Mouse (Mus musculus): ENCODE measurements around the gene Sorl1. TPM values are rescaled to one million over a fixed set of nuclear protein-coding genes. Genes with fewer than 3 reads are reported as not detected.

Sorl1 gene
- total and polyA plus RNA-seq, 3 experiments: 2.5 to 12.3 (median 6.3) TPM

- H3K9me3 ChIP-seq (replicated peaks; ENCODE audit: low read length): no peaks in the 10 kb centered on the region
- peaks cover 0 to 25% of the 10 kb centered on the region in 2 experiments for H3K36me3 ChIP-seq (replicated peaks in 1 of 2; ENCODE audit: control insufficient read depth in 1 of 2, insufficient read depth in 1 of 2, low read length in 1 of 2)
- H3K9ac ChIP-seq (ENCODE audit: insufficient read depth, low read depth): no peak overlapping the region
- no peak for TF ChIP-seq PAX5 (IDR thresholded peaks at IDR 0.05; ENCODE audit: low read length)
- no peak for TF ChIP-seq BHLHE40 (IDR thresholded peaks at IDR 0.05; ENCODE audit: low read depth, low read length)
- no peak for TF ChIP-seq CHD2 (IDR thresholded peaks at IDR 0.05; ENCODE audit: low read length)
- TF ChIP-seq ZKSCAN1 (IDR thresholded peaks at IDR 0.05; ENCODE audit: borderline replicate concordance, low read depth, low read length): no peak
- TF ChIP-seq CHD1 (IDR thresholded peaks at IDR 0.05; ENCODE audit: low read depth, low read length): no peak
- TF ChIP-seq MYC (IDR thresholded peaks at IDR 0.05; ENCODE audit: low read depth, low read length): no peak
- TF ChIP-seq GABPA (IDR thresholded peaks at IDR 0.05; ENCODE audit: insufficient replicate concordance, low read depth, low read length): no peak
- H3K27me3 ChIP-seq (replicated peaks): no peaks in the 10 kb centered on the region
- H3K79me2 ChIP-seq (replicated peaks; ENCODE audit: control insufficient read depth, extremely low read depth, insufficient read depth, poor library complexity, severe bottlenecking): no peaks in the 10 kb centered on the region
- no peak overlapping the region for H3K4me3 ChIP-seq (replicated peaks in 1 of 3; ENCODE audit: low read depth in 2 of 3, low read length in 2 of 3, poor library complexity in 1 of 3)
- no peak overlapping the region for H3K27ac ChIP-seq (ENCODE audit: insufficient read depth, low read depth)
- dilution Hi-C loops (cut with MboI; ENCODE audit: extremely low pct_ligation_motif_present, extremely low pct_unique_long_range_greater_than_20kb, low sequenced_read_pairs): no loop called here
- in situ Hi-C loops (cut with MboI; ENCODE audit: low pct_ligation_motif_present, low pct_unique_long_range_greater_than_20kb, low sequenced_read_pairs): no loop called here
- no peak for DNase-seq (ENCODE audit: extremely low read depth)
- no peak overlapping the region for H3K4me2 ChIP-seq (ENCODE audit: insufficient read depth, low read depth, poor library complexity, severe bottlenecking)
- no peaks in the 10 kb centered on the region for H3K4me1 ChIP-seq (ENCODE audit: control insufficient read depth in 1 of 2, insufficient read depth in 2 of 2)
These were observed 155.2 kb downstream of the Sorl1 start for GRCm38 (mm10) chr9:41968673-41969460.

GRCm38 (mm10) chr9:41961274-41961673, 162.8 kb downstream of the Sorl1 start:
- Histone ChIP-seq H3K27ac (ENCODE audit: insufficient read depth, low read depth) (no peak overlapping the region), H3K4me1 (ENCODE audit: control insufficient read depth in 1 of 2, insufficient read depth in 2 of 2) (no peaks in the 10 kb centered on the region), H3K4me3 (replicated peaks in 1 of 3; ENCODE audit: low read depth in 2 of 3, low read length in 2 of 3, poor library complexity in 1 of 3) (no peak overlapping the region), H3K79me2 (replicated peaks; ENCODE audit: control insufficient read depth, extremely low read depth, insufficient read depth, poor library complexity, severe bottlenecking) (no peaks in the 10 kb centered on the region), H3K9ac (ENCODE audit: insufficient read depth, low read depth) (no peak overlapping the region), H3K27me3 (replicated peaks) (no peaks in the 10 kb centered on the region), H3K36me3 (replicated peaks in 1 of 2; ENCODE audit: control insufficient read depth in 1 of 2, insufficient read depth in 1 of 2, low read length in 1 of 2) (peaks cover 0 to 2% of the 10 kb centered on the region in 2 experiments), H3K4me2 (ENCODE audit: insufficient read depth, low read depth, poor library complexity, severe bottlenecking) (no peak overlapping the region), H3K9me3 (replicated peaks; ENCODE audit: low read length) (no peaks in the 10 kb centered on the region)
- dilution Hi-C loops (cut with MboI; ENCODE audit: extremely low pct_ligation_motif_present, extremely low pct_unique_long_range_greater_than_20kb, low sequenced_read_pairs) (no loop called here), in situ Hi-C loops (cut with MboI; ENCODE audit: low pct_ligation_motif_present, low pct_unique_long_range_greater_than_20kb, low sequenced_read_pairs) (no loop called here)
- TF ChIP-seq ZC3H11A (IDR thresholded peaks at IDR 0.05; ENCODE audit: low read depth, low read length) (no peak), JUND (conservative IDR thresholded peaks at IDR 0.05; ENCODE audit: low read depth, low read length) (no peak), SIN3A (IDR thresholded peaks at IDR 0.05; ENCODE audit: low read length) (no peak), PAX5 (IDR thresholded peaks at IDR 0.05; ENCODE audit: low read length) (no peak), POLR2AphosphoS2 (IDR thresholded peaks at IDR 0.05; ENCODE audit: low read depth, low read length) (no peak), GABPA (IDR thresholded peaks at IDR 0.05; ENCODE audit: insufficient replicate concordance, low read depth, low read length) (no peak), JUN (IDR thresholded peaks at IDR 0.05; ENCODE audit: insufficient read depth, low read depth, low read length) (no peak), USF2 (conservative IDR thresholded peaks at IDR 0.05; ENCODE audit: low read depth, low read length) (no peak), UBTF (IDR thresholded peaks at IDR 0.05; ENCODE audit: low read depth, low read length) (no peak), MEF2A (IDR thresholded peaks at IDR 0.05; ENCODE audit: borderline replicate concordance, low read depth, low read length) (no peak), NELFE (IDR thresholded peaks at IDR 0.05; ENCODE audit: low read depth, low read length) (no peak), KAT2A (IDR thresholded peaks at IDR 0.05; ENCODE audit: insufficient replicate concordance, low read length) (no peak), POLR2A (IDR thresholded peaks at IDR 0.05; ENCODE audit: low read depth, low read length) (no peak), EP300 (IDR thresholded peaks at IDR 0.05; ENCODE audit: low read length) (no peak), ZKSCAN1 (IDR thresholded peaks at IDR 0.05; ENCODE audit: borderline replicate concordance, low read depth, low read length) (no peak)
- no peak for DNase-seq (ENCODE audit: extremely low read depth)

Data from CH12.LX (cell line).